Mouse (Mus musculus): ENCODE measurements around the gene Lrrc4b.

Lrrc4b gene

DNA sequence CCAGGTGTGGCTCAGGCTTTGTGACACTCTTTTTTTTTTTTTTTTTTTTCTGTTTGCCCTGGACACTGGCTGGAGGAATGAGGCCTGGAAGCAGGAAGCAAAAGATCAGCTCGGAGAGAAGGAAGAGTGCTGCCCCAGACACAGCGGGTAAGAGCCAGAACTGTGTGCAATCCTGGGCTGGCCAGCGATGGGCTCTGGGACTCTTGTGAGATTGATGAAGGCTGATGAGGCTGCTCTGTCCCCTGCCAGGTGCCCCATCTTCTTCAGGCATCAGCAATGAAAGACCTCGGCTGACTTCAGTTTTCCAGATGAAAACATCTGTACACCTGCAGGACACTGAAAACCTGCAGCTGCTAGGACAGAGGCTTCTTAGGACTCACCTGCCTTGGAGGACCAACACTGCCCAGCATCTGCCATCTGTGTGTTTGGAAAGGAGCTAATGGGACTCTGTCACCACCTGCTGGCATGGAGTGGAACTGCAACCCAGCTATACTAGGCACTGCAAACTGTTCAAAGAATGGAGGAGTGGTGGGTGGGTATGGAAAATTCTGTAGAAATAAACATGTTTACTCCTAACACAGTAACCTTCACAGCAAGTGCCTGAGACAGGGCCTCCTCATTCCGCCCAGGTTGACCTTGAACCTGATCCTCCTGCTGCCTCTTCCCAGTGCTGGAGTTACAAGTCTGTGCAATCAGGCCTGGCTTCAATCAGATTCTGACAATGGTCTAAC lies 56.2 kb downstream of the Lrrc4b start:
- in situ Hi-C loops (cut with MboI, MseI) = loop anchor here (5.0 kb wide), 2 partner anchors 218 to 223 kb away; partner anchors contain the start of gene Gm15517 (in 1 of the 2)

DNA sequence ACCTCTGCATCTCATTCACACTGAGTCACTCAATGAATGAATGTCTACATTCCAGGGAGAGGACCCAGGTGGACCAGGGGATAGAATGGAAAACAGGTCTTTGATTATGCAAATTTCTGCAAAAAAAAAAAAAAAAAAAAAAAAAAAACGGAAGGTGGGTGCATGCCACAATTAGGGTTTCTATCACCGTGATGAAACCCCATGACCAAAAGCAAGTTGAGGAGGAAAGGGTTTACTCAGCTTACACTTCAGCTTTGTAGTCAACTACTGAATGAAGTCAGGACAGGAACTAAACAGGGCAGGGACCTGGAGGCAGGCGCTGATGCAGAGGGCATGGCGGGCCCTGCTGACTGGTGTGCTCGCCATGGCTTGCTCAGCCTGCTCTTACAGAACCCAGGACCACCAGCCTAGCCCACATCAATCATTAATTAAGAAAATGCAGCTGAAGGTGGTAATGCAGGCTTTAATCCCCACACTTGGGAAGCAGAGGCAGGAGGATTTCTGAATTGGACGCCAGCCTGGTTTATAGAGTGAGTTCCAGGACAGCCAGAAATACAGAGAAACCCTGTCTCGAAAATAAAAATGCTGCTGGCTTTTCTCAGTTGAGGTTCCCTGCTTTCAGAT lies 56.9 kb downstream of the Lrrc4b start:
- in situ Hi-C loops (cut with MboI, MseI) = loop anchor here in 1 of 2 experiments (5.0 kb wide), 1 partner anchor 223 kb away; the partner anchor contains the start of gene Gm15517

GRCm38 (mm10) chr7:44486927-44487575 lies 58.2 kb downstream of the Lrrc4b start:
- in situ Hi-C loops (cut with MboI, MseI) = loop anchor here in 1 of 2 experiments (5.0 kb wide), 1 partner anchor 225 kb away; the partner anchor contains the start of gene Gm15517

DNA sequence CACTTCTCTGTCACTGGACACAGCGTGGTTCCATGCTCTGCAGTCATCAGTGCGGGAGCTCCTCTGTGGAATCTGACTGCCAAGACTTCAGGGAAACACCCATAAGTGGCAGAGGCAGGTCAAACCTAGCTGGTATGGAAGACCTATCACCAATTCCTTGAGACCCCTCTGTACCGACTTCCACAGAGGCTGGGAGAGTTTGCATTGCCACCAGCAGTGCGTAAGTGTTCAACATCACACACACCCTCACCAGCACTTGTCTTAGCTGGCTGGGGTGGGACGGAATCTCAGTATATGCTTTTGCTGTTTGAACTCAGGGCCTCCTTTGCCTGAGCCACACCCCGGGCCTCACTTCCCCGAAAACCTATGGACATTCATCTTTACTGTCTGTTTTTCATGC lies 59.1 kb downstream of the Lrrc4b start:
- in situ Hi-C loops (cut with MboI, MseI) = loop anchor here in 1 of 2 experiments (5.0 kb wide), 1 partner anchor 226 kb away; the partner anchor contains the start of gene Gm15517

DNA sequence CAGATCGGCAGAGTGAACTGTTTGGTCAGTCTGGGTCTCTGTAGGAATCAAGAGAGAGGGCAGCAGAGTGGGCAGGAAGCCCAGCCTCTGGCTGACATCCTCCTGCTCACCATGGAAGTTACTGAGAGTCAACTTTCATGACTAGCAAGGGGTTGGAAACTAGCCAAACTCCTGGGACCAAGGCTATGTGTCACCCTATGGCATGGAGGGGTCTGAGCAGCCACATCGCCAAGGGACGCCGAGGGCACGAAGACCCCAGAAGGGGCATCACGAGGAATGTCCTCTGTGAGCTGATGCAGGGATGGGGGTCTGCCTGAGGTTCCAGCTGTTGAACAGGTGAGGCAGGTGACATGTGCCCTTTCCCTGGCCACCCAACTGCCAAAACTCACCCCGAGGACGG lies 59.7 kb downstream of the Lrrc4b start:
- in situ Hi-C loops (cut with MboI, MseI) = loop anchor here in 1 of 2 experiments (5.0 kb wide), 1 partner anchor 226 kb away; the partner anchor contains the start of gene Gm15517

DNA sequence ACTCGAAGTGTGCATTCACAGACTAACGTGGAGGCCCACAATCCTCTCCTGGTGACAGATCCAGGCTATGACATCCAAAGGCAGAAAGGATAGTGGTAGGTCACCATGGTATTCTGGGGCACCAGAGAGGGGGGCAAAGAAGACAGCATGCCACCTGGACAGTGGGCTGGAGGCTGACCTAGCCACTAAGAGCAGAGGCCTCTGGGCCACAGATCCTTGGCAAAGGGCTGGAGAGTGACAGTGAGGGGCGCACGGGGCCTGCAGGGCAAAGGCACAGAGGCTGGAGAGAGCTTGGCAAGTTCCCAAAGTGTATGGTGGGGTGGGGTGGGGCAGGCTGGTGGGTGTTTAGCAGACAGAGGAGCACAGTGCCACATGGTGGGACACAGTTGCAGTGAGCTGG lies 61.5 kb downstream of the Lrrc4b start:
- in situ Hi-C loops (cut with MboI, MseI) = no loop called here

DNA sequence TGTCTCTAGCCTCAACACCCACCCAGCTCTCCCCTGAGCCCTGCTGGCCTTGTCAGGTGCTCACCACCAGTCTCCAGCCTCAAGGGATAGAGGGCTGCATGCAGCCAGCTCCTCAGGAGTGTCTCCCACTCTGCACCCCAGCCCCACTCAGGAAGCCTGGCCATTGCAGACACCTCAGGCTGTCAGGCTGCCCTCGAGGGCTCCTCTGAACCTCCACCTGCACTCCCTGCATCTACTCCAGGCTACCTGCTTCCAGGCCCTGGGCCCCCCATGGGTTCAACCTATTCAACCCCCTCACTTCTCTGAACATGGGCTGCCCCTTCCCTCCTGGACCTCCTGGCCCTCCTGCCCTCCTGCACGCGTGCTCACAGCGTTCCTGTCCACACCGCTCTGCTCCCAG lies 62.6 kb downstream of the Lrrc4b start:
- in situ Hi-C loops (cut with MboI, MseI) = no loop called here

- in situ Hi-C loops (cut with MboI, MseI) = no loop called here
Observed at GRCm38 (mm10) chr7:44492166-44492826, 63.5 kb downstream of the Lrrc4b start.

- in situ Hi-C loops (cut with MboI, MseI) = no loop called here
Observed at GRCm38 (mm10) chr7:44494681-44495080, 65.9 kb downstream of the Lrrc4b start.

GRCm38 (mm10) chr7:44495086-44495485 lies 66.3 kb downstream of the Lrrc4b start:
- in situ Hi-C loops (cut with MboI, MseI) = no loop called here

DNA sequence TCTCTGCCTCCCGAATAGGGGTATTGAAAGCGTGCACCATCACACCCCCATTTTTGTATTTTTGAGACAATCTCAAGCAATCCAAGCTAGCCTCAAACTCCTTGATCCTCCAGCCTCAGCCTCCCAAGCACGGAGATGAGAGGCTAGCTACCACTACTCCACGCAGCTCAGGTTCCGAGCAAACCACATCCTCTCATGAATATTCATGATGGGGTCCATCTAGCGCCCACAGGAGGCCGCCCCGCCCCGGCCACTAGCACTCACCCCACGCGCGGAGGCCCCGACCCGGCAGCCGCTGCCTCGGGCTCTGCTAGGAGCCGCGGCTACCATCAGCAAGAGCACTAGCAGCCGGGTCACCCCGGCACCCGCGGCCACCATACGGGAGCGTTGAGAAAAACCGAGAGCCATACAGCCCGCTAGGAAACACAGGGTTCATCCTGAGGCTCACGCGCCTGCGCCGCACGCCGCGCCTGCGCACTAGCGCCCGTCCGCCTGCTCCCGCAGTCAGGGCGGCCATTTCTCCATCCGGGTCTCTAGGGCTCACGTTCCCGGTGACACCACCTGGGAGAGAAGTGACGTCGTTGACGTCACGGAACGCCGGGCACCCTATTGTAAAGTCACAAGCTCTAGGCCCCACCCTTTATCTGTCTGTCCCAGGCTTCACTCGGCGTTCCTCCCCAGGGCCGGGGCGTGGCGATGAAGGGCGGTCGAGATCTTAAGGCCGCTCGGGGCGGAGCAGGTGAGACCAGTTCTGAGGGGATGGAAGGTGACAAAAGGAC lies 67.4 kb downstream of the Lrrc4b start, which contains the start of the genes Emc10 and Fam71e1:
Gene Emc10, minus strand, starts transcription at position 538 of the 779 bp plus-strand sequence.
Gene Fam71e1, plus strand, starts transcription at position 590 of the 779 bp plus-strand sequence.
- in situ Hi-C loops (cut with MboI, MseI) = no loop called here

- in situ Hi-C loops (cut with MboI, MseI) = no loop called here
Observed at GRCm38 (mm10) chr7:44496771-44497109, 67.9 kb downstream of the Lrrc4b start.

- in situ Hi-C loops (cut with MboI, MseI) = no loop called here
Observed at GRCm38 (mm10) chr7:44497361-44498055, 68.7 kb downstream of the Lrrc4b start.

- in situ Hi-C loops (cut with MboI, MseI) = no loop called here
Observed at GRCm38 (mm10) chr7:44498922-44499321, 70.1 kb downstream of the Lrrc4b start.

GRCm38 (mm10) chr7:44500046-44500445 lies 71.2 kb downstream of the Lrrc4b start:
- in situ Hi-C loops (cut with MboI, MseI) = no loop called here

GRCm38 (mm10) chr7:44501563-44502115 lies 72.8 kb downstream of the Lrrc4b start:
- in situ Hi-C loops (cut with MboI, MseI) = no loop called here

GRCm38 (mm10) chr7:44507491-44507890 lies 78.7 kb downstream of the Lrrc4b start:
- in situ Hi-C loops (cut with MboI, MseI) = no loop called here
